Mouse (Mus musculus) cerebellum, adult 9-10 months (tissue): ENCODE data around the gene Olfr50.

Experiments
- DNase-seq: peaks from one replicate; pipeline ENCODE4 v3.0.0; 2022

The Olfr50 gene

GRCm38 (mm10) chr2:36790238-36790637 lies at the start of gene Olfr50:
TSS of gene Olfr50 (plus strand) at chr2:36790538.
- DNase-seq = no peak

GRCm38 (mm10) chr2:36783976-36784375 lies 6.4 kb upstream of the Olfr50 start, which contains the start of gene Olfr348:
TSS of gene Olfr348 (plus strand) at chr2:36784276.
- DNase-seq = no peak

GRCm38 (mm10) chr2:36816932-36817331 lies 26.6 kb downstream of the Olfr50 start, which contains the start of gene Olfr3:
TSS of gene Olfr3 (minus strand) at chr2:36817032.
- no peak for DNase-seq

- DNase-seq = no peak
Measured at GRCm38 (mm10) chr2:36846010-36846409, 55.7 kb downstream of the Olfr50 start, which contains the start of gene Olfr350. TSS of gene Olfr350 (plus strand) at chr2:36846310.
